In genomic region chr6:119104246-119104645, GRCm38 (mm10) we compare ENCODE assay signal across 9 mouse cellular contexts.
DNase-seq lines count a peak whose midpoint lies in the region; ATAC-seq and TF ChIP-seq lines count a peak whose summit lies in the region.
"Had no signal": no experiment of that assay in that cellular context is flagged by ENCODE, and none has a peak within 500 bp of the region (broad histone marks: within the 10 kb centered on the region; RNA-seq: fewer than 3 reads in every experiment).

No protein-coding gene starts in this region.

- no peak overlapping the region for H3K4me2 ChIP-seq in CH12.LX (ENCODE audit: insufficient read depth, low read depth, poor library complexity, severe bottlenecking)
- H3K4me2 ChIP-seq: stomach, embryonic 15.5 days had no signal

- H3K79me2 ChIP-seq in CH12.LX (replicated peaks; ENCODE audit: control insufficient read depth, extremely low read depth, insufficient read depth, poor library complexity, severe bottlenecking) = no peaks in the 10 kb centered on the region

- no peak for ATAC-seq in inflammation-experienced regulatory T-cells, adult 6 months

- TF ChIP-seq CTCF in CH12.LX (conservative IDR thresholded peaks at IDR 0.05 in 1 of 2, IDR thresholded peaks at IDR 0.05 in 1 of 2; ENCODE audit: low read depth in 2 of 2, low read length in 2 of 2) = peak; percentile 75 to 81

- dilution Hi-C loops in CH12.LX (cut with MboI; ENCODE audit: extremely low pct_ligation_motif_present, extremely low pct_unique_long_range_greater_than_20kb, low sequenced_read_pairs) = no loop called here

- no peak overlapping the region for H3K9ac ChIP-seq in CH12.LX (ENCODE audit: insufficient read depth, low read depth)
- H3K9ac ChIP-seq: stomach, embryonic 15.5 days had no signal

- TF ChIP-seq POLR2A in CH12.LX (IDR thresholded peaks at IDR 0.05; ENCODE audit: low read depth, low read length) = no peak

- no peak overlapping the region for H3K27ac ChIP-seq in CH12.LX (ENCODE audit: insufficient read depth, low read depth)
- H3K27ac ChIP-seq: stomach, embryonic 15.5 days had no signal

- no peak for TF ChIP-seq EP300 in CH12.LX (IDR thresholded peaks at IDR 0.05; ENCODE audit: low read length)

- no peaks in the 10 kb centered on the region for H3K4me1 ChIP-seq in CH12.LX (ENCODE audit: control insufficient read depth in 1 of 2, insufficient read depth in 2 of 2)
- H3K4me1 ChIP-seq: stomach, embryonic 15.5 days had no signal

- peaks cover 19% of the 10 kb centered on the region for H3K9me3 ChIP-seq in CH12.LX (replicated peaks; ENCODE audit: low read length)
- H3K9me3 ChIP-seq: stomach, embryonic 15.5 days had no signal

- in situ Hi-C loops in CH12.LX (cut with MboI; ENCODE audit: low pct_ligation_motif_present, low pct_unique_long_range_greater_than_20kb, low sequenced_read_pairs) = loop anchor here (10.0 to 25.0 kb wide), 2 partner anchors 167 to 469 kb away; no protein-coding TSS in a partner anchor

- peak; percentile 81 for TF ChIP-seq RAD21 in CH12.LX (IDR thresholded peaks at IDR 0.05; ENCODE audit: low read depth, low read length)

- H3K27me3 ChIP-seq in CH12.LX (replicated peaks) = peaks cover 60% of the 10 kb centered on the region

- H3K4me3 ChIP-seq in CH12.LX (replicated peaks in 1 of 3; ENCODE audit: low read depth in 2 of 3, low read length in 2 of 3, poor library complexity in 1 of 3) = no peak overlapping the region
- H3K4me3 ChIP-seq: stomach, embryonic 15.5 days had no signal

- no peaks in the 10 kb centered on the region for H3K36me3 ChIP-seq in CH12.LX (replicated peaks in 1 of 2; ENCODE audit: control insufficient read depth in 1 of 2, insufficient read depth in 1 of 2, low read length in 1 of 2)
- H3K36me3 ChIP-seq: stomach, embryonic 15.5 days had no signal

- DNase-seq in CH12.LX (ENCODE audit: extremely low read depth) = peak; percentile 59
- DNase-seq in adipocyte (ENCODE audit: low spot score) = peak; percentile 78
- peak; percentile 91 to 93 for DNase-seq in cerebellum, postnatal 36 days
- DNase-seq in gastrocnemius, postnatal 4 days (ENCODE audit: low spot score in 2 of 2) = peak; percentile 55 to 75
- DNase-seq in layer of hippocampus, postnatal 25 days (ENCODE audit: extremely low spot score in 1 of 2, low spot score in 1 of 2) = peak; percentile 80 to 97
- peak; percentile 90 for DNase-seq in mesoderm, embryonic 11.5 days (ENCODE audit: low read depth, low spot score)
- DNase-seq in spleen, adult 12 weeks (ENCODE audit: low spot score) = peak; percentile 6

TF ChIP-seq in CH12.LX, 34 proteins besides CTCF, POLR2A, EP300 and RAD21:
- TF ChIP-seq SMC3 (IDR thresholded peaks at IDR 0.05; ENCODE audit: low read depth, low read length) = peak; percentile 73
- no peak for TF ChIP-seq JUND (conservative IDR thresholded peaks at IDR 0.05; ENCODE audit: low read depth, low read length)
- TF ChIP-seq BHLHE40 (IDR thresholded peaks at IDR 0.05; ENCODE audit: low read depth, low read length) = no peak

Comparison
In these comparisons a context has a peak if more than half of its experiments do, and no peak if none do; other contexts are left out.
1. DNase-seq: peak in every context shown above with its lines; median percentile 92 in cerebellum, postnatal 36 days; 90 in mesoderm, embryonic 11.5 days; 88 in layer of hippocampus, postnatal 25 days; 78 in adipocyte; 65 in gastrocnemius, postnatal 4 days; 59 in CH12.LX; 6 in spleen, adult 12 weeks.